Mouse (Mus musculus) midbrain, embryonic 10.5 days (tissue): ENCODE results near the gene Ints11. TPM values are rescaled to one million over a fixed set of nuclear protein-coding genes. Genes with fewer than 3 reads are reported as not detected.
A peak's percentile ranks its signal among the peaks of the same experiment; 100 is the strongest.

Experiments
- DNase-seq: peaks from one replicate; pipeline ENCODE4 v3.0.0-alpha.2; 2017; ENCODE audit warnings: low spot score
- H3K27ac ChIP-seq: fragments of 300-500 bp; sonication (generic); replicated peaks from 2 replicates; pipeline ENCODE4 v1.5.1; 2016; ENCODE audit warnings: mild to moderate bottlenecking
- H3K27me3 ChIP-seq: fragments of 300-500 bp; sonication (generic); 2 replicates; pipeline ENCODE4 v1.6.1; 2016; ENCODE audit warnings: low read depth, mild to moderate bottlenecking; ENCODE audit not compliant: poor library complexity, severe bottlenecking
- H3K36me3 ChIP-seq: fragments of 300-500 bp; sonication (generic); 2 replicates; pipeline ENCODE4 v1.6.1; 2016; ENCODE audit warnings: mild to moderate bottlenecking, moderate library complexity
- H3K4me1 ChIP-seq: fragments of 300-500 bp; sonication (generic); 2 replicates; pipeline ENCODE4 v1.6.1; 2016
- H3K4me3 ChIP-seq: fragments of 300-500 bp; sonication (generic); 2 replicates; pipeline ENCODE4 v1.5.1; 2016; ENCODE audit warnings: mild to moderate bottlenecking, moderate library complexity
- H3K9me3 ChIP-seq: fragments of 300-500 bp; sonication (generic); replicated peaks from 2 replicates; pipeline ENCODE4 v1.6.1; 2016; ENCODE audit warnings: mild to moderate bottlenecking
- WGBS: fragments of 180-500 bp; shearing (Covaris S2); methylation state at CpG from one replicate; pipeline ENCODE4 v1.1.7; 2016; 5-methylcytosine and 5-hydroxymethylcytosine counted together
- polyA plus RNA-seq: library from polyadenylated mRNA; unstranded; fragments of >200 nt; fragmentation: Nextera tagmentation; extraction: Ambion mirVana; gene quantifications from 2 replicates; pipeline ENCODE4 v1.2.1, GENCODE M21; 2016

Gene Ints11
- 114 and 116 TPM in 2 replicates for polyA plus RNA-seq

GRCm38 (mm10) chr4:155869317-155870033, at the start of gene Ints11, which contains the start of gene Cptp:
Gene Ints11 (plus strand): TSS chr4:155869546.
Gene Cptp (minus strand): TSS chr4:155869440.
- H3K4me3 ChIP-seq, result peak within 1 kb of the TSS; percentile 82
- peaks cover 30% of the 10 kb centered on the region for H3K4me1 ChIP-seq
- peak within 1 kb of the TSS; percentile 88 for H3K27ac ChIP-seq
- DNase-seq, result peak; percentile 98
- H3K36me3 ChIP-seq, result peaks cover 61% of the 10 kb centered on the region
- H3K9me3 ChIP-seq, result no peaks in the 10 kb centered on the region
- under 1% methylated on average over 63 of the region's 63 CpGs for WGBS
- no peaks in the 10 kb centered on the region for H3K27me3 ChIP-seq

- no peaks in the 10 kb centered on the region for H3K4me1 ChIP-seq
- no peak overlapping the region for H3K27ac ChIP-seq
- H3K27me3 ChIP-seq, result no peaks in the 10 kb centered on the region
- no peaks in the 10 kb centered on the region for H3K9me3 ChIP-seq
- H3K36me3 ChIP-seq, result peaks cover 100% of the 10 kb centered on the region
- WGBS, result 86% methylated on average over 7 of the region's 7 CpGs
- DNase-seq, result no peak
- H3K4me3 ChIP-seq, result no peak overlapping the region
Observed at GRCm38 (mm10) chr4:155821025-155821424, 48.3 kb upstream of the Ints11 start.

GRCm38 (mm10) chr4:155823443-155823842, 45.9 kb upstream of the Ints11 start:
- Histone ChIP-seq H3K9me3 (no peaks in the 10 kb centered on the region), H3K36me3 (peaks cover 100% of the 10 kb centered on the region), H3K4me3 (no peak overlapping the region), H3K27me3 (no peaks in the 10 kb centered on the region), H3K27ac (no peak overlapping the region), H3K4me1 (no peaks in the 10 kb centered on the region)
- DNase-seq, result no peak
- WGBS, result 95% methylated on average over 16 of the region's 16 CpGs

GRCm38 (mm10) chr4:155829866-155830265, 39.5 kb upstream of the Ints11 start:
- H3K9me3 ChIP-seq, result no peaks in the 10 kb centered on the region
- 92% methylated on average over 4 of the region's 4 CpGs for WGBS
- DNase-seq, result no peak
- no peak overlapping the region for H3K4me3 ChIP-seq
- no peak overlapping the region for H3K27ac ChIP-seq
- H3K4me1 ChIP-seq, result peaks cover 27% of the 10 kb centered on the region
- peaks cover 60% of the 10 kb centered on the region for H3K36me3 ChIP-seq
- H3K27me3 ChIP-seq, result no peaks in the 10 kb centered on the region

- WGBS, result 57% methylated on average over 8 of the region's 8 CpGs
- Histone ChIP-seq H3K27me3 (no peaks in the 10 kb centered on the region), H3K36me3 (peaks cover 58% of the 10 kb centered on the region)
Observed at GRCm38 (mm10) chr4:155830596-155830995, 38.8 kb upstream of the Ints11 start.

GRCm38 (mm10) chr4:155831205-155831766, 38.1 kb upstream of the Ints11 start, which contains the start of gene Aurkaip1:
Gene Aurkaip1 (plus strand): TSS chr4:155831272.
- DNase-seq, result peak; percentile 96
- WGBS, result under 1% methylated on average over 49 of the region's 49 CpGs
- Histone ChIP-seq H3K4me1 (peaks cover 27% of the 10 kb centered on the region), H3K36me3 (peaks cover 51% of the 10 kb centered on the region), H3K27ac (peak within 1 kb of the TSS; percentile 88), H3K4me3 (peak within 1 kb of the TSS; percentile 70), H3K9me3 (no peaks in the 10 kb centered on the region), H3K27me3 (no peaks in the 10 kb centered on the region)

More at GRCm38 (mm10) chr4:155830596-155830995, 38.8 kb upstream of the Ints11 start:
- Histone ChIP-seq H3K4me3 (peak overlapping the region; percentile 70), H3K9me3 (no peaks in the 10 kb centered on the region), H3K4me1 (peaks cover 27% of the 10 kb centered on the region), H3K27ac (peak overlapping the region; percentile 63)
- DNase-seq, result no peak

GRCm38 (mm10) chr4:155831831-155832230, 37.5 kb upstream of the Ints11 start:
- Histone ChIP-seq H3K4me3 (peak overlapping the region; percentile 70), H3K27me3 (no peaks in the 10 kb centered on the region), H3K9me3 (no peaks in the 10 kb centered on the region), H3K27ac (peak overlapping the region; percentile 88), H3K36me3 (peaks cover 46% of the 10 kb centered on the region), H3K4me1 (peaks cover 27% of the 10 kb centered on the region)
- no peak for DNase-seq
- WGBS, result 2% methylated on average over 25 of the region's 25 CpGs

GRCm38 (mm10) chr4:155832321-155832720, 37.0 kb upstream of the Ints11 start:
- peak overlapping the region; percentile 70 for H3K4me3 ChIP-seq
- no peaks in the 10 kb centered on the region for H3K9me3 ChIP-seq
- H3K36me3 ChIP-seq, result peaks cover 41% of the 10 kb centered on the region
- WGBS, result 55% methylated on average over 10 of the region's 10 CpGs
- no peaks in the 10 kb centered on the region for H3K27me3 ChIP-seq
- H3K27ac ChIP-seq, result peak overlapping the region; percentile 88
- no peak for DNase-seq
- H3K4me1 ChIP-seq, result peaks cover 27% of the 10 kb centered on the region

- H3K4me3 ChIP-seq, result peak overlapping the region; percentile 22
- H3K27me3 ChIP-seq, result no peaks in the 10 kb centered on the region
- peaks cover 27% of the 10 kb centered on the region for H3K4me1 ChIP-seq
- H3K9me3 ChIP-seq, result no peaks in the 10 kb centered on the region
- no peak for DNase-seq
- WGBS, result 91% methylated on average over 4 of the region's 4 CpGs
- H3K36me3 ChIP-seq, result peaks cover 32% of the 10 kb centered on the region
- H3K27ac ChIP-seq, result no peak overlapping the region
Observed at GRCm38 (mm10) chr4:155833234-155833633, 36.1 kb upstream of the Ints11 start.

- WGBS, result 41% methylated on average over 2 of the region's 2 CpGs
- peak; percentile 75 for DNase-seq
- Histone ChIP-seq H3K27ac (no peak overlapping the region; the same call in 1 of the 2 replicates), H3K36me3 (peaks cover 28% of the 10 kb centered on the region), H3K4me3 (peak overlapping the region; percentile 22; the same call in 1 of the 2 replicates), H3K9me3 (no peaks in the 10 kb centered on the region), H3K4me1 (peaks cover 32% of the 10 kb centered on the region), H3K27me3 (no peaks in the 10 kb centered on the region)
Observed at GRCm38 (mm10) chr4:155833836-155834235, 35.5 kb upstream of the Ints11 start.

- 87% methylated on average over 11 of the region's 11 CpGs for WGBS
- no peak overlapping the region for H3K4me3 ChIP-seq
- peaks cover 31% of the 10 kb centered on the region for H3K36me3 ChIP-seq
- no peaks in the 10 kb centered on the region for H3K9me3 ChIP-seq
- no peak for DNase-seq
- H3K27me3 ChIP-seq, result peaks cover 24% of the 10 kb centered on the region
- H3K4me1 ChIP-seq, result peaks cover 51% of the 10 kb centered on the region
- no peak overlapping the region for H3K27ac ChIP-seq
Observed at GRCm38 (mm10) chr4:155837404-155838010, 31.8 kb upstream of the Ints11 start.

GRCm38 (mm10) chr4:155838187-155839153, 30.9 kb upstream of the Ints11 start:
- Histone ChIP-seq H3K9me3 (no peaks in the 10 kb centered on the region), H3K36me3 (peaks cover 31% of the 10 kb centered on the region), H3K27me3 (peaks cover 32% of the 10 kb centered on the region), H3K27ac (peak overlapping the region; percentile 87), H3K4me1 (peaks cover 42% of the 10 kb centered on the region), H3K4me3 (peak overlapping the region; percentile 66)
- no peak for DNase-seq
- 59% methylated on average over 8 of the region's 8 CpGs for WGBS
